Mouse (Mus musculus) kidney, embryonic 16.5 days (tissue): ENCODE measurements around the gene G6pdx. TPM values are rescaled to one million over a fixed set of nuclear protein-coding genes. Genes with fewer than 3 reads are reported as not detected.

Source experiments
- ATAC-seq: fragments of 200-750 bp; cut with Nextera tagmentation; 2 replicates; pipeline ENCODE4 v1.8.0; 2017; ENCODE audit warnings: moderate TSS enrichment; ENCODE audit not compliant: low FRiP score, low TSS enrichment
- H3K27ac ChIP-seq: fragments of 300-500 bp; sonication (generic); 2 replicates; pipeline ENCODE4 v1.5.1; 2014; ENCODE audit warnings: low read length
- H3K27me3 ChIP-seq: fragments of 300-500 bp; sonication (generic); 2 replicates; pipeline ENCODE4 v1.6.1; 2014; ENCODE audit warnings: low read length, control low read depth, mixed read lengths; ENCODE audit not compliant: insufficient read depth
- H3K36me3 ChIP-seq: fragments of 300-500 bp; sonication (generic); 2 replicates; pipeline ENCODE4 v1.6.1; 2014; ENCODE audit warnings: low read length, control low read depth, mixed read lengths; ENCODE audit not compliant: insufficient read depth
- H3K4me1 ChIP-seq: fragments of 300-500 bp; sonication (generic); 2 replicates; pipeline ENCODE4 v1.6.1; 2014; ENCODE audit warnings: low read length, control low read depth, mixed read lengths; ENCODE audit not compliant: insufficient read depth
- H3K4me2 ChIP-seq: fragments of 300-500 bp; sonication (generic); replicated peaks from 2 replicates; pipeline ENCODE4 v1.6.1; 2014; ENCODE audit warnings: low read depth, low read length
- H3K4me3 ChIP-seq: fragments of 300-500 bp; sonication (generic); 2 replicates; pipeline ENCODE4 v1.5.1; 2014; ENCODE audit warnings: mild to moderate bottlenecking, low read length
- H3K9ac ChIP-seq: fragments of 300-500 bp; sonication (generic); replicated peaks from 2 replicates; pipeline ENCODE4 v1.6.1; 2014; ENCODE audit warnings: low read length
- H3K9me3 ChIP-seq: fragments of 300-500 bp; sonication (generic); 2 replicates; pipeline ENCODE4 v1.6.1; 2016; ENCODE audit warnings: low read length, control low read depth
- WGBS: fragments of 180-500 bp; shearing (Covaris S2); extraction: QIAGEN DNeasy Blood & Tissue Kit; methylation state at CpG from one replicate; pipeline ENCODE4 v1.1.7; 2014; 5-methylcytosine and 5-hydroxymethylcytosine counted together
- polyA plus RNA-seq: library from polyadenylated mRNA; unstranded; fragments of >200 nt; fragmentation: Nextera tagmentation; extraction: Ambion mirVana; gene quantifications from 2 replicates; pipeline ENCODE4 v1.2.1, GENCODE M21; 2015

Gene G6pdx
- polyA plus RNA-seq, 1 experiment from 2014 or later: 53.6 TPM

- Histone ChIP-seq H3K4me2 (no peak overlapping the region), H3K27me3 (no peaks in the 10 kb centered on the region), H3K27ac (no peak overlapping the region), H3K9ac (no peak overlapping the region), H3K9me3 (no peaks in the 10 kb centered on the region), H3K4me3 (no peak overlapping the region), H3K4me1 (no peaks in the 10 kb centered on the region), H3K36me3 (no peaks in the 10 kb centered on the region)
- ATAC-seq: peak; percentile 77
Observed at GRCm38 (mm10) chrX:74413377-74413776, 15.6 kb downstream of the G6pdx start.

DNA sequence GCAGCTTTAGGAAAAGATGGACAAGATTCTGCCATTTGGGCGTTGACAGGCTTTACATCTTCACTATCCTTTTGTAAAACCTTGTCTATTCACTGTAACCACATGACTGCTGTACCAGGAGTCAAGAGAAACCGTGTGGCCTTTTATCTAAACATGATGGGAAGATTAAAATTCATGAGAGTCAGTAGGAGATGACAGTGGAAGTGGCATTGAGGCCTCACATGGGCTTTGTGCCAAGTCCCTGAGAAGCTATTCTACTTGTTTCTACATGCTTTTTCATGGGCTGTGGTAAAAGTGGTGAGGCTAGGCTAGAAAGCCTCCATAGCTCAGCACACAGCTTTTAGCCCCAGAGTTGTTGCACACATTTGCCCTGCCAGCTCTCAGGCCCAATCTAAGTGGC lies 20.7 kb downstream of the G6pdx start:
- Histone ChIP-seq H3K9me3 (no peaks in the 10 kb centered on the region), H3K4me2 (no peak overlapping the region), H3K4me3 (no peak overlapping the region), H3K4me1 (no peaks in the 10 kb centered on the region), H3K27me3 (no peaks in the 10 kb centered on the region), H3K9ac (no peak overlapping the region), H3K27ac (no peak overlapping the region), H3K36me3 (no peaks in the 10 kb centered on the region)
- ATAC-seq: no peak
- WGBS: 54% methylated on average over 2 of the region's 2 CpGs

GRCm38 (mm10) chrX:74400136-74400535 lies 28.9 kb downstream of the G6pdx start:
- H3K4me1 ChIP-seq: no peaks in the 10 kb centered on the region
- H3K27ac ChIP-seq: no peak overlapping the region
- H3K4me2 ChIP-seq: no peak overlapping the region
- H3K9ac ChIP-seq: no peak overlapping the region
- H3K9me3 ChIP-seq: no peaks in the 10 kb centered on the region
- H3K4me3 ChIP-seq: no peak overlapping the region
- H3K27me3 ChIP-seq: no peaks in the 10 kb centered on the region
- WGBS: 89% methylated on average over 3 of the region's 3 CpGs
- ATAC-seq: no peak
- no peaks in the 10 kb centered on the region for H3K36me3 ChIP-seq

DNA sequence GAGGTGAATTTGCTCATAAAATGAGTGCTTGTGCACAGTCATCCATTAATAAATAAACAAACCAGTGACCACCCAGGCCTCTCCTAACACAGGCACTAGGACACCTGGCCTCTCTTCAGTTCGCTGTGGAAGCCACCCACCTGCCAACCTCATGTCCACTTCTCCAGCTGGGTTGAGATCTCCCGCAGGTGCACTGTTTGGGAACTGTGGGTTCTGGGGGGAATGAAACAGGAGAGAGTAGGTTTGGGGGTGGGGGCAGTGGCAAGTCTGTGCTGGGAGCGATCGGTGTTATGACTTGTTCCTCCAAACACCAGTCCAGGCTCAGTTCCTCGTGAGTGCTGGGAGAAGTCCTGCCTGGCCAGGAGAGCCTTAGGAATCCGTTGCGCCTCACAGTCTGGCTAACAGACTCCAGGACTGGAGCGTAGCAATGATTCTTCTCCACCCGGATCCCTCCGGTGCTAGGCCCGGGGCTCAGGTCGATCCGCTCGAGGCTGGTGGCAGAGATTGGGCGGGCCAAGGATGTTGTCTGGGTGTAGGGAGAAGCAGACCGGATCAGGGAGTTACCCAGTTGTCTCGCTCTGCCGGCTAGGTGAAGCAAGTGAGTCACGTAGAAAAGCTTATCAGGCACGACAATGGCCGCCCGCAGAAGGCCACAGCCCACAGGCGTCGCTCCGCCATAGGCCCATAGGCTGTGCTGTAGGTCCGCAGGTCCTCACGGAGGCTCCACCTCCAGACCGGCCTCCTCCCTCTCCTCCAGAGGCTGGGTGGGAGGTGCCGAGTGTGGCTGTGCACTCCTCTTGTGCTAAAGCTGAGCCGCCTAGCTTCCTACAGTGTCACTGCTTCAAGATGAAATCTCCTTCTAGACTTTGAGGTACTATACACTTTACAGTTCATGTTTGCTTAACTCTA lies 36.2 kb downstream of the G6pdx start, which contains the start of the genes Fam3a and Ikbkg:
Gene Fam3a (minus strand): TSS at position 738 of the 909 bp plus-strand sequence.
Gene Ikbkg (plus strand): TSS at position 756 of the 909 bp plus-strand sequence.
- Histone ChIP-seq H3K4me2 (peak within 1 kb of the TSS; percentile 65), H3K27ac (peak within 1 kb of the TSS; percentile 92), H3K9ac (peak within 1 kb of the TSS; percentile 80), H3K27me3 (no peaks in the 10 kb centered on the region), H3K4me3 (peak within 1 kb of the TSS; percentile 59), H3K36me3 (no peaks in the 10 kb centered on the region), H3K9me3 (no peaks in the 10 kb centered on the region), H3K4me1 (0 out of 2 replicates have a peak, but pooled peaks cover 6% of the 10 kb centered on the region)
- WGBS: 23% methylated on average over 30 of the region's 30 CpGs
- peak; percentile 100 for ATAC-seq

GRCm38 (mm10) chrX:74388153-74388552 lies 40.8 kb downstream of the G6pdx start:
- no peak for ATAC-seq
- Histone ChIP-seq H3K27me3 (no peaks in the 10 kb centered on the region), H3K4me1 (0 out of 2 replicates have a peak, but pooled peaks cover 6% of the 10 kb centered on the region), H3K36me3 (0 out of 2 replicates have a peak, but pooled peaks cover 6% of the 10 kb centered on the region), H3K4me2 (no peak overlapping the region), H3K9me3 (no peaks in the 10 kb centered on the region), H3K4me3 (no peak overlapping the region), H3K9ac (no peak overlapping the region), H3K27ac (no peak overlapping the region)

DNA sequence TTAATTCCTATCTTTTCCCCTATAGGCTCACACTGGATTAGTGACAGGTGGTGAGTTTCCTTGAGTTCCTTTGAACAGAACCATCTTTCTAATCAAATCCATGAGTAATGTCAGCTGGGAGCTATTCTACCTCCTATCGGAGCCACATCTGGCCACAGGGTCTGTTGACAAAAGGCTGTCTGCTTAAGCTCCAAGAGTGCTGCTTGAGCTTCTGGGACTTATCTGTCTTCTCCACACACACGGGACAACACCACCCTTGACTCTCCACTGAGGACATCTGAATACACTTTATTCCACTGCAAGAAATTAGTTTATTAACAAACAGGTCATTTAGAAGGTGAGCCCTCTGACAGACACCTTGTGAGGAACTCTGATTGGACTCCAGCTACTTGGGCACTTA lies 44.5 kb downstream of the G6pdx start:
- Histone ChIP-seq H3K4me2 (no peak overlapping the region), H3K9ac (no peak overlapping the region), H3K9me3 (no peaks in the 10 kb centered on the region), H3K4me3 (no peak overlapping the region), H3K4me1 (no peaks in the 10 kb centered on the region), H3K27ac (no peak overlapping the region), H3K36me3 (0 out of 2 replicates have a peak, but pooled peaks cover 6% of the 10 kb centered on the region), H3K27me3 (no peaks in the 10 kb centered on the region)
- ATAC-seq: no peak
- 87% methylated on average over 2 of the region's 2 CpGs for WGBS

DNA sequence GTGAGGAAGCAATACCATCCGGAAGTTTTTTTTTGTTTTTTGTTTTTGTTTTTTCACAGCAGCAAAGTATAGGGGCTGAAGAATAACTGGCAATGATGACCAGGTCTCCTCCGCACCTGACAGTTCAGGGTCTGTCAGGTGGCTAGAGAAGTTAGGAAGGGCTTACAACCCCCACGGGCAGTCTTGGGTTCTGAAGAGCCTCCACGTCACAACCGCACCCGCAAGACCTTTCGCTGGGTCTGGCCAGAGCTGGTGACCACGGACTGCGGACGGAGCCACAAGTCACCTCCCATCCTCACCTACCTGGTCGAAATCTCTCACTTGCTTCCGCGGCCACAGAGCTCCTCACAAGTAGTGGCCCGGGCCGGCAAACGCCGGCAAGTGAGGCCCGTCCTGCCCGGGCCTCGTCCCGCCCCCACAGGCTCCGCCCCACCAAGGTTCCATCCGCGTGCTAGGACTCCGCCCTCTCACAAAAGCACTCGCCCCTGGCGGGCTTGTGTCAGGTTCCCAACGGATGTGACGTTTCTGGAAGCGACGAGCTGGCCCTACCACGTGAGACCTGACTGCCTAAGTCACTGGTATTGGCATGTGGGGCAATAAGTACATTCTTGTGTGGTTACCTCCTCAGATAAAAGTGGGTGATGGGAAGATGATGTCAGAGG lies 56.0 kb downstream of the G6pdx start, which contains the start of the genes Ubl4a and Slc10a3:
Gene Ubl4a (minus strand): TSS at position 331 of the 662 bp plus-strand sequence.
Gene Slc10a3 (minus strand): TSS at position 462 of the 662 bp plus-strand sequence.
- H3K4me3 ChIP-seq: peak within 1 kb of the TSS; percentile 56
- H3K4me1 ChIP-seq: no peaks in the 10 kb centered on the region
- peak within 1 kb of the TSS; percentile 64 for H3K9ac ChIP-seq
- peak within 1 kb of the TSS; percentile 64 for H3K4me2 ChIP-seq
- 28% methylated on average over 31 of the region's 32 CpGs for WGBS
- H3K9me3 ChIP-seq: no peaks in the 10 kb centered on the region
- 0 out of 2 replicates have a peak, but pooled peaks cover 5% of the 10 kb centered on the region for H3K36me3 ChIP-seq
- H3K27me3 ChIP-seq: no peaks in the 10 kb centered on the region
- peak; percentile 90 for ATAC-seq
- no peak within 1 kb of the TSS for H3K27ac ChIP-seq

GRCm38 (mm10) chrX:74368209-74368909 lies 60.6 kb downstream of the G6pdx start:
- H3K9me3 ChIP-seq: no peaks in the 10 kb centered on the region
- peak; percentile 90 for ATAC-seq

DNA sequence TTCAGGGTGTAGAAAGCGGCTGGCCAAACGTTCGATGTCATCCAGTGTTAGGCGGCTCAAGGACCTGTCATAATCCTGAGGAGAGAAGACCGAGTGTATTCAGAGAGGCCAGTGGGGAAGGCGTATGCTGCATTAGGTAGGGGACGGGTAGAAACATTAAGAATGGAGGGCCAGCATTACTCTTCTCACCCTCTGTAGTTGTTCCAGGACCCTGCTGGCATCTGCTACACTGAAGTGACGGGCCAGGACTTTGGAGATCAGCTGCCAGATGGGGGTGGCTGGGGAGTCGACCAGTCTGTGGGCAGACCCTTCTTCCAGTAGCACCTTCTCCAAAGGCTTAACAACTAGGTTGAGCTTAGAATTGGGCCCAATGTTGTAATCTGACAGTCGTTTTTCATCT lies 61.5 kb downstream of the G6pdx start:
- no peak for ATAC-seq
- Histone ChIP-seq H3K27ac (peak overlapping the region; percentile 79), H3K9me3 (no peaks in the 10 kb centered on the region), H3K27me3 (no peaks in the 10 kb centered on the region; the same call in 1 of the 2 replicates), H3K4me1 (peaks cover 4% of the 10 kb centered on the region; the same call in 1 of the 2 replicates), H3K9ac (peak overlapping the region; percentile 85), H3K4me3 (peak overlapping the region; percentile 65), H3K36me3 (0 out of 2 replicates have a peak, but pooled peaks cover 9% of the 10 kb centered on the region), H3K4me2 (peak overlapping the region; percentile 64)
- WGBS: 65% methylated on average over 10 of the region's 10 CpGs

More at GRCm38 (mm10) chrX:74368209-74368909, 60.6 kb downstream of the G6pdx start:
- peak overlapping the region; percentile 64 for H3K4me2 ChIP-seq
- H3K27me3 ChIP-seq: no peaks in the 10 kb centered on the region; the same call in 1 of the 2 replicates
- H3K9ac ChIP-seq: peak overlapping the region; percentile 85
- peaks cover 4% of the 10 kb centered on the region; the same call in 1 of the 2 replicates for H3K4me1 ChIP-seq
- H3K36me3 ChIP-seq: 0 out of 2 replicates have a peak, but pooled peaks cover 9% of the 10 kb centered on the region
- H3K27ac ChIP-seq: peak overlapping the region; percentile 79
- H3K4me3 ChIP-seq: peak overlapping the region; percentile 65
- 28% methylated on average over 35 of the region's 49 CpGs for WGBS
